Mouse (Mus musculus): Measurements from ENCODE around the gene Slc31a2.

DNA sequence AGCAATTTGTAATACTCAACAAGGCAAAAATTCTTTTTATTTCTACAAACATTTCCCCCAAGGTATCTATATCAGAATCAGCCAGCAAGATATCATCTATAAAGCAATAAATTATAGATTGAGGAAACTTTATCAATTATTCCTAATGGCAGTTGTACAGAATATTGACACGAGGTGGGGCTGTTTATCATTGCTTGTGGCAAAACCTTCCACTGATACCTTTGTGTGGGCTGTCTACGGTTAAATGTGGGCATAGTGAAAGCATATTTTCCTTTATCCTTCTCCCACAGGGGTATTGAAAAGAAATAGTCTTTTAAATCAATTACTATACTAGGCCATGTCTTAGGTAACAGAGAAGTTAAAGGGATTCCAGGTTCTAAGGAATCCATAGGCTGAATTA, 48.9 kb upstream of the Slc31a2 start:
- TF ChIP-seq POLR2A (IDR thresholded peaks at IDR 0.05; ENCODE audit: insufficient read depth, low read depth, low read length) (no peak), CTCF (IDR thresholded peaks at IDR 0.05) (no peak)

All from heart, adult 2 months (tissue).